Mouse (Mus musculus): Measurements from ENCODE around the gene Efcab6. TPM values are rescaled to one million over a fixed set of nuclear protein-coding genes. Genes with fewer than 3 reads are reported as not detected.

Efcab6 gene
- polyA plus RNA-seq, 1 experiment = not detected

DNA sequence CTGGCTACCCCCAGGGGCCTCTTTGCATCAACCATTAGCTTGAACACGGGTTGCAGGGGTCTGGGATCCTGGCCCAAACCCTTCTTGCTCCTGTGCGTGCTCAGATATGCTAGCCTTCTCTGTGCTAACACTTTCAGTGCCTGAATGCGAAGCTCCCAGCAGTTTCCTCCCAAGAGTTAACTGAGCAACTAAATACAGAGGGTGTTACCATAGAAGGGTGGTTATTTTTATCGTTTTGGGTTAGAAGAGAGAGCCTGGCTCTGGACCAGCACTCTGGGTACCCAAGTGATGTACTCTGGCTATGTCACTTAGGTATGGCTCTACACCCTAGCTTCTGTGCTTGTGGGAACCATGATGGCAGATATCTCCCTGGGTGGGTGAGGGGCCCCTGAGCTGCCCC lies 217.7 kb downstream of the Efcab6 start:
- Histone ChIP-seq H3K27me3 (ENCODE audit: control insufficient read depth, insufficient read depth, insufficient read length) (peaks cover 32% of the 10 kb centered on the region), H3K36me3 (ENCODE audit: control insufficient read depth, insufficient read depth) (no peaks in the 10 kb centered on the region), H3K79me2 (ENCODE audit: control insufficient read depth, insufficient read depth) (no peaks in the 10 kb centered on the region), H3K4me3 (no peak overlapping the region), H3ac (ENCODE audit: control insufficient read depth, insufficient read length) (no peak overlapping the region), H3K4me2 (ENCODE audit: low read depth) (no peak overlapping the region)
- TF ChIP-seq POLR2AphosphoS2 (IDR thresholded peaks at IDR 0.05; ENCODE audit: insufficient read length, low read depth) = no peak
- no peak for TF ChIP-seq MAX (IDR thresholded peaks at IDR 0.05; ENCODE audit: low read depth)
- no peak for TF ChIP-seq MYOG (IDR thresholded peaks at IDR 0.05; ENCODE audit: control insufficient read depth in 1 of 3, insufficient read depth in 1 of 3, insufficient read length in 2 of 3, low read depth in 2 of 3)
- TF ChIP-seq SRF (IDR thresholded peaks at IDR 0.05; ENCODE audit: control insufficient read depth, insufficient read length, low read depth) = no peak
- no peak for TF ChIP-seq POLR2A (IDR thresholded peaks at IDR 0.05; ENCODE audit: insufficient read length, low read depth)
- no peak for TF ChIP-seq MYOD1 (IDR thresholded peaks at IDR 0.05; ENCODE audit: control insufficient read depth in 1 of 3, insufficient read length in 2 of 3, low read depth in 2 of 3)
- no peak for TF ChIP-seq TCF3 (IDR thresholded peaks at IDR 0.05; ENCODE audit: insufficient read length, low read depth)
- TF ChIP-seq REST (IDR thresholded peaks at IDR 0.05; ENCODE audit: insufficient read depth, insufficient read length) = no peak
- no peak for TF ChIP-seq E2F4 (IDR thresholded peaks at IDR 0.05; ENCODE audit: insufficient read depth)
- no peak for TF ChIP-seq CEBPB (IDR thresholded peaks at IDR 0.05; ENCODE audit: insufficient read depth, poor library complexity, severe bottlenecking)
- TF ChIP-seq USF1 (IDR thresholded peaks at IDR 0.05; ENCODE audit: low read depth) = no peak
- no peak for TF ChIP-seq TCF12 (IDR thresholded peaks at IDR 0.05; ENCODE audit: insufficient read depth, poor library complexity, severe bottlenecking)

DNA sequence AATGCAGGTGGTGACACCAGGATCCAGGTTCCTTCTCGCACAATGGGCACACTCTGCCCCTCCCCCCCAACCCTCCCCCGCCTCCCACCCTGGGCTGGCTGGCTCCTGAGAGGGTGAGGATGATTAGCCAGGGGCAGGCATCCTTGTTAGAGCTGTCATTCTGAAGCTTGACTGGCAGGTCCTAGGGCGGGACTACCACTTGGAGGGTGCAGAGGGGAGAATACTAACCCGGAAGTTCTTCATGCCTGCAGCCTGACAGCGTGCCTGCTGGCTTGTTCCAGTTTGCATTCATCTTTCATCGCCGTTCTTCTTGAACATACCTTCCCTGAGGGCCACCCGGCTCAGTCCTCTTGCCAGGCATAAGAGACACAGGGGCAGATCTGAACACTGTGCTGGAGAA lies 218.6 kb downstream of the Efcab6 start:
- TF ChIP-seq REST (IDR thresholded peaks at IDR 0.05; ENCODE audit: insufficient read depth, insufficient read length) (no peak), POLR2A (IDR thresholded peaks at IDR 0.05; ENCODE audit: insufficient read length, low read depth) (no peak), E2F4 (IDR thresholded peaks at IDR 0.05; ENCODE audit: insufficient read depth) (no peak), POLR2AphosphoS2 (IDR thresholded peaks at IDR 0.05; ENCODE audit: insufficient read length, low read depth) (no peak), TCF3 (IDR thresholded peaks at IDR 0.05; ENCODE audit: insufficient read length, low read depth) (no peak), SRF (IDR thresholded peaks at IDR 0.05; ENCODE audit: control insufficient read depth, insufficient read length, low read depth) (no peak), USF1 (IDR thresholded peaks at IDR 0.05; ENCODE audit: low read depth) (no peak), MAX (IDR thresholded peaks at IDR 0.05; ENCODE audit: low read depth) (no peak)
- H3K4me2 ChIP-seq (ENCODE audit: low read depth) = no peak overlapping the region
- no peaks in the 10 kb centered on the region for H3K36me3 ChIP-seq (ENCODE audit: control insufficient read depth, insufficient read depth)
- H3K27me3 ChIP-seq (ENCODE audit: control insufficient read depth, insufficient read depth, insufficient read length) = peaks cover 41% of the 10 kb centered on the region
- no peak overlapping the region for H3ac ChIP-seq (ENCODE audit: control insufficient read depth, insufficient read length)
- H3K79me2 ChIP-seq (ENCODE audit: control insufficient read depth, insufficient read depth) = no peaks in the 10 kb centered on the region
- no peak overlapping the region for H3K4me3 ChIP-seq

DNA sequence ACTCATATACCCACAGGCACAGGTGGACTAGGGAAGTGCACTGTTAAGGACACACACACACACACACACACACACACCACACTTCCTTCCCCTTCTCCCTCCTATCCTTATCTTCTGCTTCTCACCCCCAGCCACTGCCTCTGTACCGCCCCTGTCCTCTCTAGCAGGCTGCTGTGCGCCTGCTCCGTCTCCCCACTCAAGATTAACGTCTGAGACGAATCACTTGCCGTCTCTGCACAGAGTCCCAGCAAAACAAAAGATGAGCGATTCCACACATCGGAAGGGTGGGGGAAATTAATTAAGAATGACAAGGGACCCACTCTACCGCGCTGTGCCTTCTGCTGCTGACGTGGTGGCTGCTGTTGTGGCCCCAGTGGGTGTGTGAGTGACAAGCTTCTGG lies 219.4 kb downstream of the Efcab6 start:
- Histone ChIP-seq H3K36me3 (ENCODE audit: control insufficient read depth, insufficient read depth) (no peaks in the 10 kb centered on the region), H3K79me2 (ENCODE audit: control insufficient read depth, insufficient read depth) (no peaks in the 10 kb centered on the region), H3K4me2 (ENCODE audit: low read depth) (no peak overlapping the region), H3ac (ENCODE audit: control insufficient read depth, insufficient read length) (no peak overlapping the region), H3K4me3 (no peak overlapping the region), H3K27me3 (ENCODE audit: control insufficient read depth, insufficient read depth, insufficient read length) (peaks cover 48% of the 10 kb centered on the region)
- TF ChIP-seq USF1 (IDR thresholded peaks at IDR 0.05; ENCODE audit: low read depth) (no peak), POLR2AphosphoS2 (IDR thresholded peaks at IDR 0.05; ENCODE audit: insufficient read length, low read depth) (no peak), MYOD1 (IDR thresholded peaks at IDR 0.05; ENCODE audit: control insufficient read depth in 1 of 3, insufficient read length in 2 of 3, low read depth in 2 of 3) (no peak), REST (IDR thresholded peaks at IDR 0.05; ENCODE audit: insufficient read depth, insufficient read length) (no peak), CEBPB (IDR thresholded peaks at IDR 0.05; ENCODE audit: insufficient read depth, poor library complexity, severe bottlenecking) (no peak), MAX (IDR thresholded peaks at IDR 0.05; ENCODE audit: low read depth) (no peak), TCF12 (IDR thresholded peaks at IDR 0.05; ENCODE audit: insufficient read depth, poor library complexity, severe bottlenecking) (no peak), MYOG (IDR thresholded peaks at IDR 0.05; ENCODE audit: control insufficient read depth in 1 of 3, insufficient read depth in 1 of 3, insufficient read length in 2 of 3, low read depth in 2 of 3) (no peak), E2F4 (IDR thresholded peaks at IDR 0.05; ENCODE audit: insufficient read depth) (no peak), TCF3 (IDR thresholded peaks at IDR 0.05; ENCODE audit: insufficient read length, low read depth) (no peak), SRF (IDR thresholded peaks at IDR 0.05; ENCODE audit: control insufficient read depth, insufficient read length, low read depth) (no peak), POLR2A (IDR thresholded peaks at IDR 0.05; ENCODE audit: insufficient read length, low read depth) (no peak)

DNA sequence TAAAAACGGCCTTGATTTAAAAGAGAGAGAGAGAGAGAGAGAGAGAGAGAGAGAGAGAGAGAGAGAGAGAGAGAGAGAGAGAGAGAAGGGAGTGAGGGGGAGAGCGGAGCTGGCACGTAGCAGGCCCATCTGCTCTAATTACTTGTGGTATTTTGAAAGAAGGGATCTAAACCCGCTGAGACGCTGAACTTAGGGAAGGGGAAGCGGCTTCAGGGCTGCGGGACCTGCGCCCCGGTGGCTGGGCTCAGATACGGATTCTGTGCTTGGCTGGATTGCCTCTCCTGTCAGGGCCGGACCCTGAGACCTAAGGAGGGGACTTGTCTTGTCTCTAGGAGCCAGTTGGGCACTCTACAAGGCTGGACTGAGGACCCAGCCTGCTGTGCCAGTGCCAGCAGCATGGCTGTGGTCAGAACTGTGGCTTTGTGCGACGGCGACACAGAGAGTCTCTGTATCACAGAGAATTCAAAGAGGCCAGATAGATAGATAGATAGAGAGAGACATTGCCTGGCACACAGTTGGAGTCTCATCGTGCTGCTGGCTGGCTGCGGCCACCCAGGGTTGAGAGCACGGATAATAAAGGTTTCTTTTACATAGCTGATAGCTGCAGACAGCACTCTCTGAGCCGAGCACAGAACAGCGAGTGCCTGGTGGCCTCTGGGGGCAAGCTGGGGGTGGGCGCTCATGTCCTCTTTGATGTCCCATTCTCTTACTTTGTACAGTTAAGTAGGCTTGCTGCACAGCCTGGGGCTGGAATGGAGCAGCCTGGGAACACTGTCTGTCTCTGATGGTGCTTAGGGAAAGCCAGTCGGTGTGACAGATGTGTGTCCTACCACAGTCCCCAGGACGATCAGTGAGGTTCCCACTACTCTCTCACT lies 222.0 kb downstream of the Efcab6 start:
- Histone ChIP-seq H3K79me2 (ENCODE audit: control insufficient read depth, insufficient read depth) (no peaks in the 10 kb centered on the region), H3ac (ENCODE audit: control insufficient read depth, insufficient read length) (no peak overlapping the region), H3K27me3 (ENCODE audit: control insufficient read depth, insufficient read depth, insufficient read length) (peaks cover 54% of the 10 kb centered on the region), H3K4me3 (no peak overlapping the region), H3K36me3 (ENCODE audit: control insufficient read depth, insufficient read depth) (no peaks in the 10 kb centered on the region), H3K4me2 (ENCODE audit: low read depth) (no peak overlapping the region)
- TF ChIP-seq TCF3 (IDR thresholded peaks at IDR 0.05; ENCODE audit: insufficient read length, low read depth) (no peak), POLR2AphosphoS2 (IDR thresholded peaks at IDR 0.05; ENCODE audit: insufficient read length, low read depth) (no peak), USF1 (IDR thresholded peaks at IDR 0.05; ENCODE audit: low read depth) (no peak), REST (IDR thresholded peaks at IDR 0.05; ENCODE audit: insufficient read depth, insufficient read length) (no peak), MAX (IDR thresholded peaks at IDR 0.05; ENCODE audit: low read depth) (no peak)

DNA sequence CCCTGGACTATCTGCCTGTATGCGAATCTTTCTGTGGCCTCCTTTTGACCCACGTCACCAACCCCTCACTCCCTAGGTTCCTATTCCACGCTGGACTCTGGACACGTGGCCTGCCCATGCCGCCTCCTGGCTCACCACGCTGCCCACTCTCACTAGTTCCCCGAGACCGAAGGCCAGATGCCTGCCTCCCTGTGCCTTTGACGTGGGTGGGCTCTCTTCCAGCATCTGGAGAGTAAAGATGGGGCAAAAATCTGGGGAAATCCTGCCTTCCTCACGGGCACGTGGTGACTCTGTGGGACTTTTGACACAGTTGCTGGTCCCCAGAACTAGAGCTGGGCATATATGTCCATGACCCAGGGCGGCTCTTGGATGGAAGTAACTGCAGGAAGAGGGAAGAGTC lies 222.8 kb downstream of the Efcab6 start:
- Histone ChIP-seq H3K4me3 (no peak overlapping the region), H3K27me3 (ENCODE audit: control insufficient read depth, insufficient read depth, insufficient read length) (peaks cover 54% of the 10 kb centered on the region), H3K79me2 (ENCODE audit: control insufficient read depth, insufficient read depth) (no peaks in the 10 kb centered on the region), H3K4me2 (ENCODE audit: low read depth) (no peak overlapping the region), H3ac (ENCODE audit: control insufficient read depth, insufficient read length) (no peak overlapping the region), H3K36me3 (ENCODE audit: control insufficient read depth, insufficient read depth) (no peaks in the 10 kb centered on the region)
- no peak for TF ChIP-seq USF1 (IDR thresholded peaks at IDR 0.05; ENCODE audit: low read depth)
- no peak for TF ChIP-seq MYOD1 (IDR thresholded peaks at IDR 0.05; ENCODE audit: control insufficient read depth in 1 of 3, insufficient read length in 2 of 3, low read depth in 2 of 3)
- TF ChIP-seq MYOG (IDR thresholded peaks at IDR 0.05; ENCODE audit: control insufficient read depth in 1 of 3, insufficient read depth in 1 of 3, insufficient read length in 2 of 3, low read depth in 2 of 3) = no peak
- no peak for TF ChIP-seq SRF (IDR thresholded peaks at IDR 0.05; ENCODE audit: control insufficient read depth, insufficient read length, low read depth)
- TF ChIP-seq POLR2AphosphoS2 (IDR thresholded peaks at IDR 0.05; ENCODE audit: insufficient read length, low read depth) = no peak
- TF ChIP-seq REST (IDR thresholded peaks at IDR 0.05; ENCODE audit: insufficient read depth, insufficient read length) = no peak
- no peak for TF ChIP-seq POLR2A (IDR thresholded peaks at IDR 0.05; ENCODE audit: insufficient read length, low read depth)
- no peak for TF ChIP-seq E2F4 (IDR thresholded peaks at IDR 0.05; ENCODE audit: insufficient read depth)
- no peak for TF ChIP-seq TCF3 (IDR thresholded peaks at IDR 0.05; ENCODE audit: insufficient read length, low read depth)
- TF ChIP-seq CEBPB (IDR thresholded peaks at IDR 0.05; ENCODE audit: insufficient read depth, poor library complexity, severe bottlenecking) = no peak
- TF ChIP-seq MAX (IDR thresholded peaks at IDR 0.05; ENCODE audit: low read depth) = no peak
- no peak for TF ChIP-seq TCF12 (IDR thresholded peaks at IDR 0.05; ENCODE audit: insufficient read depth, poor library complexity, severe bottlenecking)

Measured in myocyte (in vitro differentiated cells).